Mouse (Mus musculus): ENCODE measurements around the gene Aif1.

The Aif1 gene

GRCm38 (mm10) chr17:35175968-35176367, at the start of gene Aif1:
TSS of gene Aif1 (minus strand) at chr17:35176068.
- no peak for DNase-seq (ENCODE audit: low read depth)

- DNase-seq (ENCODE audit: low read depth): no peak
These were observed 49.6 kb upstream of the Aif1 start for GRCm38 (mm10) chr17:35225456-35225855.

GRCm38 (mm10) chr17:35224641-35225040, 48.8 kb upstream of the Aif1 start:
- DNase-seq (ENCODE audit: low read depth): no peak

- DNase-seq (ENCODE audit: low read depth): no peak
These were observed 46.4 kb upstream of the Aif1 start for GRCm38 (mm10) chr17:35222299-35222698.

GRCm38 (mm10) chr17:35220156-35220952, 44.5 kb upstream of the Aif1 start, which contains the start of gene Gm16181:
TSS of gene Gm16181 (plus strand) at chr17:35220834.
- DNase-seq (ENCODE audit: low read depth): no peak

- DNase-seq (ENCODE audit: low read depth): no peak
These were observed 43.8 kb upstream of the Aif1 start for GRCm38 (mm10) chr17:35219601-35220041.

- DNase-seq (ENCODE audit: low read depth): no peak
These were observed 42.8 kb upstream of the Aif1 start for GRCm38 (mm10) chr17:35218516-35219193.

- DNase-seq (ENCODE audit: low read depth): no peak
These were observed 37.2 kb upstream of the Aif1 start for GRCm38 (mm10) chr17:35213071-35213470.

- DNase-seq (ENCODE audit: low read depth): no peak
These were observed 34.7 kb upstream of the Aif1 start for GRCm38 (mm10) chr17:35210593-35210992.

- DNase-seq (ENCODE audit: low read depth): no peak
These were observed 34.1 kb upstream of the Aif1 start for GRCm38 (mm10) chr17:35209785-35210535.

- no peak for DNase-seq (ENCODE audit: low read depth)
These were observed 29.5 kb upstream of the Aif1 start for GRCm38 (mm10) chr17:35205380-35205769.

- DNase-seq (ENCODE audit: low read depth): no peak
These were observed 28.9 kb upstream of the Aif1 start, which contains the start of gene Lta for GRCm38 (mm10) chr17:35204494-35205379. TSS of gene Lta (minus strand) at chr17:35205351.

GRCm38 (mm10) chr17:35202442-35202841, 26.6 kb upstream of the Aif1 start:
- DNase-seq (ENCODE audit: low read depth): no peak

- DNase-seq (ENCODE audit: low read depth): no peak
These were observed 25.9 kb upstream of the Aif1 start, which contains the start of gene Tnf for GRCm38 (mm10) chr17:35201787-35202186. TSS of gene Tnf (minus strand) at chr17:35202007.

- no peak for DNase-seq (ENCODE audit: low read depth)
These were observed 25.3 kb upstream of the Aif1 start for GRCm38 (mm10) chr17:35201128-35201527.

GRCm38 (mm10) chr17:35200398-35200797, 24.5 kb upstream of the Aif1 start:
- no peak for DNase-seq (ENCODE audit: low read depth)

- no peak for DNase-seq (ENCODE audit: low read depth)
These were observed 23.1 kb upstream of the Aif1 start for GRCm38 (mm10) chr17:35198946-35199345.

- DNase-seq (ENCODE audit: low read depth): no peak
These were observed 22.2 kb upstream of the Aif1 start for GRCm38 (mm10) chr17:35198029-35198428.

GRCm38 (mm10) chr17:35197126-35197525, 21.3 kb upstream of the Aif1 start:
- DNase-seq (ENCODE audit: low read depth): no peak

- no peak for DNase-seq (ENCODE audit: low read depth)
These were observed 20.4 kb upstream of the Aif1 start for GRCm38 (mm10) chr17:35196321-35196641.

GRCm38 (mm10) chr17:35195631-35196320, 19.9 kb upstream of the Aif1 start:
- DNase-seq (ENCODE audit: low read depth): no peak
